Mouse (Mus musculus) retina, postnatal 1 day (tissue): ENCODE measurements around the gene Cbx4.

Experiments used
- DNase-seq: peaks from one replicate; pipeline ENCODE4 v3.0.0-alpha.2; 2012

The Cbx4 gene

GRCm38 (mm10) chr11:119086144-119086971 lies at the start of gene Cbx4:
Gene Cbx4, minus strand, starts transcription at chr11:119086221.
- peak; percentile 98 for DNase-seq

GRCm38 (mm10) chr11:119134586-119134985 lies 48.6 kb upstream of the Cbx4 start:
- peak; percentile 87 for DNase-seq

- peak; percentile 90 for DNase-seq
Observed at GRCm38 (mm10) chr11:119133437-119134221, 47.6 kb upstream of the Cbx4 start.

- DNase-seq = no peak
Observed at GRCm38 (mm10) chr11:119132198-119133035, 46.4 kb upstream of the Cbx4 start.

GRCm38 (mm10) chr11:119130081-119130765 lies 44.2 kb upstream of the Cbx4 start:
- no peak for DNase-seq

GRCm38 (mm10) chr11:119129281-119130058 lies 43.4 kb upstream of the Cbx4 start:
- no peak for DNase-seq

GRCm38 (mm10) chr11:119128668-119129280 lies 42.8 kb upstream of the Cbx4 start:
- DNase-seq = no peak

- DNase-seq = peak; percentile 90
Observed at GRCm38 (mm10) chr11:119127686-119128473, 41.9 kb upstream of the Cbx4 start.

- DNase-seq = peak; percentile 55
Observed at GRCm38 (mm10) chr11:119127147-119127546, 41.1 kb upstream of the Cbx4 start.

- DNase-seq = peak; percentile 83
Observed at GRCm38 (mm10) chr11:119125929-119126861, 40.2 kb upstream of the Cbx4 start.

GRCm38 (mm10) chr11:119124536-119124935 lies 38.5 kb upstream of the Cbx4 start:
- DNase-seq = no peak

GRCm38 (mm10) chr11:119123522-119124319 lies 37.7 kb upstream of the Cbx4 start:
- no peak for DNase-seq

GRCm38 (mm10) chr11:119122396-119122795 lies 36.4 kb upstream of the Cbx4 start:
- DNase-seq = no peak

GRCm38 (mm10) chr11:119118905-119119304 lies 32.9 kb upstream of the Cbx4 start:
- DNase-seq = no peak

- DNase-seq = no peak
Observed at GRCm38 (mm10) chr11:119117945-119118344, 31.9 kb upstream of the Cbx4 start.

GRCm38 (mm10) chr11:119116992-119117391 lies 31.0 kb upstream of the Cbx4 start:
- no peak for DNase-seq

- DNase-seq = no peak
Observed at GRCm38 (mm10) chr11:119112721-119113120, 26.7 kb upstream of the Cbx4 start.

GRCm38 (mm10) chr11:119111345-119111744 lies 25.3 kb upstream of the Cbx4 start:
- DNase-seq = peak; percentile 63
